Mouse (Mus musculus) forebrain, embryonic 14.5 days (tissue): ENCODE data around the gene Sox12. TPM values are rescaled to one million over a fixed set of nuclear protein-coding genes. Genes with fewer than 3 reads are reported as not detected.
"Not testable (repeated sequence)": the region's sequence is repeated elsewhere in the genome, so short reads cannot be mapped to it uniquely, and the experiment has no call there.

Experiments used
- ATAC-seq: fragments of 200-750 bp; cut with Nextera tagmentation; 2 replicates; pipeline ENCODE4 v1.8.0; 2017; ENCODE audit warnings: mild to moderate bottlenecking, moderate library complexity
- DNase-seq: peaks from one replicate; pipeline ENCODE4 v3.0.0-alpha.2; 2015; ENCODE audit warnings: low spot score
- H3K27ac ChIP-seq: fragments of 300-500 bp; sonication (generic); 2 replicates; pipeline ENCODE4 v1.5.1; 2014; ENCODE audit warnings: low read depth, mild to moderate bottlenecking, control low read depth, low read length, moderate library complexity
- H3K27me3 ChIP-seq: fragments of 300-500 bp; sonication (generic); replicated peaks from 2 replicates; pipeline ENCODE4 v1.6.1; 2014; ENCODE audit warnings: low read length, control low read depth, mixed read lengths; ENCODE audit not compliant: control insufficient read depth, insufficient read depth
- H3K36me3 ChIP-seq: fragments of 300-500 bp; sonication (generic); 2 replicates; pipeline ENCODE4 v1.6.1; 2014; ENCODE audit warnings: low read length, control low read depth; ENCODE audit not compliant: control insufficient read depth, insufficient read depth
- H3K4me1 ChIP-seq: fragments of 300-500 bp; sonication (generic); 2 replicates; pipeline ENCODE4 v1.6.1; 2014; ENCODE audit warnings: antibody characterized with exemption, low read length, control low read depth; ENCODE audit not compliant: control insufficient read depth, insufficient read depth
- H3K4me2 ChIP-seq: fragments of 300-500 bp; sonication (generic); 2 replicates; pipeline ENCODE4 v1.6.1; 2014; ENCODE audit warnings: mild to moderate bottlenecking, control low read depth, low read length
- H3K4me3 ChIP-seq: fragments of 300-500 bp; sonication (generic); 2 replicates; pipeline ENCODE4 v1.5.1; 2014; ENCODE audit warnings: low read depth, low read length, control low read depth
- H3K9ac ChIP-seq: fragments of 300-500 bp; sonication (generic); 2 replicates; pipeline ENCODE4 v1.6.1; 2014; ENCODE audit warnings: mild to moderate bottlenecking, low read length, control low read depth, moderate library complexity
- H3K9me3 ChIP-seq: fragments of 300-500 bp; sonication (generic); replicated peaks from 2 replicates; pipeline ENCODE4 v1.6.1; 2016; ENCODE audit warnings: low read length, control low read depth, mixed read lengths; ENCODE audit not compliant: control insufficient read depth
- WGBS: fragments of 180-500 bp; shearing (Covaris S2); extraction: QIAGEN DNeasy Blood & Tissue Kit; methylation state at CpG from one replicate; pipeline ENCODE4 v1.1.7; 2014; 5-methylcytosine and 5-hydroxymethylcytosine counted together
- polyA plus RNA-seq: library from polyadenylated mRNA; unstranded; fragments of >200 nt; fragmentation: Nextera tagmentation; extraction: Ambion mirVana; gene quantifications from 2 replicates; pipeline ENCODE4 v1.2.1, GENCODE M21; 2014

The Sox12 gene
- polyA plus RNA-seq, 1 experiment from 2014 or later, result 18.2 TPM

DNA sequence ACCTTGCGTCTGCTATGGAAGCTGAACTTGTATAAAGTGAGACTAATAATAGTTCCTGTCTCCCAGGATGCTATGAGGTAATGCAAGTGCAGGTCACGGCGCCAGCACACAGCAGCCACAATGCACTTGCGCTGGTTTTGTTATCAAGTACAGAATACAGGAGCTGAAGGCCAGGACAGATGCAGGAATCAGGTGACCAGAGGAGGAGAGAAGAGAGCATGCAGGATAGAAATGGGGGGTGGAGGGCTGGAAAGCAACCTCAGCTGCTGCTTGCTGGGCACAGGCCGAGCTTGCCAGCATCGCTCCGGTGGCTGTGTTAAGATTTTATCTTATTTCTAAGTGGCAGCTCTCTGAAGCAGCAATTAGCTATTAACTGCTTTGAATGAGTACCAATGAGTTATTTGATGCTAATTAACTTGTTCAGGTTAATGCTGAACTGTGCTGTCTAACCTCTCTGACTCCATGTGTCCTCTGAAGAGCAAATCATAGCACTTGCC is 38.6 kb upstream of the Sox12 start:
- H3K4me1 ChIP-seq, result peaks cover 4% of the 10 kb centered on the region; the same call in 1 of the 2 replicates
- no peak overlapping the region for H3K4me2 ChIP-seq
- no peaks in the 10 kb centered on the region for H3K36me3 ChIP-seq
- 54% methylated on average over 7 of the region's 7 CpGs for WGBS
- H3K9me3 ChIP-seq, result no peaks in the 10 kb centered on the region
- no peaks in the 10 kb centered on the region for H3K27me3 ChIP-seq
- H3K4me3 ChIP-seq, result no peak overlapping the region
- 0 out of 2 replicates have a peak overlapping the region, but pooled peaks have one; percentile 13 for H3K9ac ChIP-seq
- DNase-seq, result no peak
- H3K27ac ChIP-seq, result no peak overlapping the region
- no peak for ATAC-seq

DNA sequence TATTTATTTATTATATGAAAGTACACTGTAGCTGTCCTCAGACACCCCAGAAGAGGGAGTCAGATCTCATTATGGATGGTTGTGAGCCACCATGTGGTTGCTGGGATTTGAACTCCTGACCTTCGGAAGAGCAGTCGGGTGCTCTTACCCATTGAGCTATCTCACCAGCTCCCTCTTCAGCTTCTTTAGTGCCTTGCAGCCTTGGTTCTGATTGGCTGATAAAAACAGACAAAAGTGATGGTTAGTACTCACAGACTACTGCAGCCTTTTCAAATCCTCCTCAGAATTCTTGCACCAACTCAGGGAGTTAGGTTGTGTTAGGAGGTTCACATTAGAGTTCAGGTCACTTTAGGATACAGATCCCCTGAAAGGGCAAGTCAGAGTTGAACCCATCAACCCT is 30.6 kb upstream of the Sox12 start:
- WGBS, result 83% methylated on average over 2 of the region's 2 CpGs
- H3K36me3 ChIP-seq, H3K27me3 ChIP-seq, H3K4me3 ChIP-seq, DNase-seq, H3K9ac ChIP-seq, H3K4me1 ChIP-seq, H3K27ac ChIP-seq, ATAC-seq, H3K4me2 ChIP-seq, H3K9me3 ChIP-seq: not testable (repeated sequence)

GRCm38 (mm10) chr2:152427493-152427892 is 29.6 kb upstream of the Sox12 start:
- Histone ChIP-seq H3K9me3 (no peaks in the 10 kb centered on the region), H3K27me3 (no peaks in the 10 kb centered on the region), H3K9ac (peak overlapping the region; percentile 22; the same call in 1 of the 2 replicates), H3K4me3 (no peak overlapping the region), H3K36me3 (no peaks in the 10 kb centered on the region), H3K4me1 (no peaks in the 10 kb centered on the region), H3K4me2 (peak overlapping the region; percentile 27; the same call in 1 of the 2 replicates), H3K27ac (no peak overlapping the region)
- ATAC-seq, result peak; percentile 32; the same call in 1 of the 2 replicates
- 3% methylated on average over 12 of the region's 12 CpGs for WGBS
- peak; percentile 70 for DNase-seq

GRCm38 (mm10) chr2:152415786-152416185 is 17.9 kb upstream of the Sox12 start:
- H3K4me1 ChIP-seq, result peaks cover 11% of the 10 kb centered on the region
- no peaks in the 10 kb centered on the region for H3K36me3 ChIP-seq
- no peaks in the 10 kb centered on the region for H3K9me3 ChIP-seq
- H3K27ac ChIP-seq, result no peak overlapping the region
- WGBS, result 95% methylated on average over 3 of the region's 3 CpGs
- DNase-seq (no peak), ATAC-seq (no peak)
- H3K4me2 ChIP-seq, result peak overlapping the region; percentile 86
- no peaks in the 10 kb centered on the region for H3K27me3 ChIP-seq
- no peak overlapping the region for H3K9ac ChIP-seq
- H3K4me3 ChIP-seq, result no peak overlapping the region

DNA sequence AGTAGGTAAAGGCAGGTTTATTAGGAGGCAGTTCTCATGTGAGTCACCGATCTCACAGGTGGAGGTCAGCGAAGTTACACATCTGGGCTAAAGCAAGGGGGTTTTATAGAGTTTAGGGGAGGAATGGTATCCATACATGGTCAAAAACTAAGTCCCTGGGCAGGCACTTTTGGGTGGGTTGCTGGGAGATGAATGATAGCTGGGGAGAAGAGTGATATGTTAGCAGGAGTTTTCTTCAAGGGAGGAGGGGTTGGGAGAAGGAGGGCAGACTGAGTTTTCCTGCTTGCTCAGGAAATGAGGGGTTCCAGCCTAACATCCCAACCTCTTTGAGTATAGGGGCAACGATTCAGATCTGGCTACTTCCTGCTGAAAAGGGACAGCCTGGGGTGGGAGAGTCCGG is 17.4 kb upstream of the Sox12 start, which contains the start of gene 6820408C15Rik:
Gene 6820408C15Rik, plus strand, starts transcription at position 301 of the 400 bp plus-strand sequence.
- WGBS, result 30% methylated on average over 4 of the region's 4 CpGs
- H3K9me3 ChIP-seq, result no peaks in the 10 kb centered on the region
- H3K4me2 ChIP-seq, result peak within 1 kb of the TSS; percentile 86
- peak within 1 kb of the TSS; percentile 94 for H3K4me3 ChIP-seq
- peak within 1 kb of the TSS; percentile 94 for H3K27ac ChIP-seq
- peaks cover 16% of the 10 kb centered on the region for H3K4me1 ChIP-seq
- H3K9ac ChIP-seq, result peak within 1 kb of the TSS; percentile 99
- ATAC-seq (no peak), DNase-seq (no peak)
- H3K27me3 ChIP-seq, result no peaks in the 10 kb centered on the region
- H3K36me3 ChIP-seq, result no peaks in the 10 kb centered on the region

DNA sequence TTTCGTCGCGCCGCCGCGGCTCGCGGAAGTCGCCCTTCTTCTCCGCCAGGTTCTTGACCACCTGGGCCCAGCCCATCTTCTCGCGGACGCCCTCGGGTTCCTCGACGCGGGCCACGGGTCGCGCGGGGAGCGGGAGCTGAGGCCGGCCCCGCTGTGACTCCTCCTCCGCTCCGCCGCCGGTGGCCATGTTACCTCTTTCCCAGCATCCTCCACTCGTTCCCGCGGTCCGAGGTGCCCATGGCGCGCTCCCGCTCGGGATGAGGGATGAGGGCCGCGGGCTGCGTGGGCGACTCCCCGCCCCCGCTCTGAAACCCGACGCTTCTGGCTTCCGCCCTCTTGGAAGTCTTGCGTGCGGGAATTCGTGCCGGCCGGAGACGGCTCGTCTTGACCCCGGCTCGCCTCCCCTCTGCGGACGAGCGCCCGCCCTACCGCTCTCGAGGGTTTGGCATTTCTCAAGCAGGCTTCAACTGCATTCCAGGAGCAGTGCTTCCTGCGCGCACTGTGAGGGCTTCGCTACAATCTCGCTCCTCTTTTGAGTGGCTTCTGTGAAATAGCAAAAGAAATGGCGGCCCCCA is 16.8 kb upstream of the Sox12 start, which contains the start of gene Zcchc3:
Gene Zcchc3, minus strand, starts transcription at position 437 of the 575 bp plus-strand sequence.
- peaks cover 20% of the 10 kb centered on the region for H3K4me1 ChIP-seq
- ATAC-seq (peak; percentile 83), DNase-seq (peak; percentile 91)
- no peaks in the 10 kb centered on the region for H3K9me3 ChIP-seq
- H3K9ac ChIP-seq, result peak within 1 kb of the TSS; percentile 99
- peak within 1 kb of the TSS; percentile 94 for H3K27ac ChIP-seq
- H3K36me3 ChIP-seq, result no peaks in the 10 kb centered on the region
- H3K4me2 ChIP-seq, result peak within 1 kb of the TSS; percentile 86
- peak within 1 kb of the TSS; percentile 94 for H3K4me3 ChIP-seq
- H3K27me3 ChIP-seq, result no peaks in the 10 kb centered on the region
- under 1% methylated on average over 53 of the region's 65 CpGs for WGBS

- under 1% methylated on average over 74 of the region's 86 CpGs for WGBS
Observed at GRCm38 (mm10) chr2:152413765-152414584, 16.1 kb upstream of the Sox12 start.

GRCm38 (mm10) chr2:152413158-152413764 is 15.4 kb upstream of the Sox12 start:
- under 1% methylated on average over 21 of the region's 21 CpGs for WGBS
- Histone ChIP-seq H3K9me3 (no peaks in the 10 kb centered on the region), H3K4me1 (peaks cover 20% of the 10 kb centered on the region), H3K4me2 (peak overlapping the region; percentile 86), H3K4me3 (peak overlapping the region; percentile 94), H3K27ac (peak overlapping the region; percentile 94; the same call in 1 of the 2 replicates), H3K27me3 (no peaks in the 10 kb centered on the region), H3K9ac (peak overlapping the region; percentile 99), H3K36me3 (no peaks in the 10 kb centered on the region)
- peak; percentile 36 for DNase-seq
- ATAC-seq, result no peak

More at GRCm38 (mm10) chr2:152413765-152414584, 16.1 kb upstream of the Sox12 start:
- Histone ChIP-seq H3K27me3 (no peaks in the 10 kb centered on the region), H3K27ac (peak overlapping the region; percentile 94), H3K9ac (peak overlapping the region; percentile 99), H3K4me2 (peak overlapping the region; percentile 86), H3K9me3 (no peaks in the 10 kb centered on the region), H3K4me3 (peak overlapping the region; percentile 94), H3K36me3 (no peaks in the 10 kb centered on the region), H3K4me1 (peaks cover 20% of the 10 kb centered on the region)
- DNase-seq (peak; percentile 50), ATAC-seq (peak; percentile 13)
